Mouse (Mus musculus) cortical plate, adult 2 months (tissue): ENCODE measurements at regions not wholly inside any gene's neighbourhood (a gene's known extent, or its start where the extent isn't known, plus 50 kb on each side); places are given as distances from the start of the nearest gene placed in this dataset.

Experiments used
- CTCF ChIP-seq: fragments of 200-500 bp; IDR thresholded peaks from 2 replicates; pipeline ENCODE4 v1.5.1; 2011; ENCODE audit warnings: mild to moderate bottlenecking, control low read depth, low read length; ENCODE audit not compliant: insufficient read depth; ENCODE audit errors: extremely low read depth
- POLR2A ChIP-seq: fragments of 200-500 bp; IDR thresholded peaks from 2 replicates; pipeline ENCODE4 v1.6.1; 2011; ENCODE audit warnings: mild to moderate bottlenecking, low read length, control low read depth; ENCODE audit not compliant: insufficient read depth; ENCODE audit errors: extremely low read depth

DNA sequence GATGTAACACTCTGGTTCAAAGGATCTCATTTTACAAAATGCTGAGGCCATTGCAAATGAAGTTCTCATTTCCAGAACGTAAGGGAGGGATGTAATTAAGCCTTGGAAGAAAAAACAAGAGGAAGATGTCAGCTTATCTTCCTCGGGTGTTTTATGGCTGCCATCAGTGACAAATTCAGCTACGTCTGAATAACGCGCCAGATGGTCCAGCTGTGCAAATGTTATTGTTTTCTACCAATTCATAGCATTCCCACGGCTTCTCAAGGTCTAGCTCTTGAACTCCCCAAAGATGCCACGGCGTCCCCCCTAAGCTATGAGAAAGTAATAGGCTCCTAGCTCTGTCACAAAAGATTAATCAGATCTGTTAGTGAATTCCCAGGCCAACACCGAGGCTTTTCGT, 232.0 kb upstream of the Arid2 start:
- TF ChIP-seq CTCF = no peak
- TF ChIP-seq POLR2A = no peak
